Comparison of ENCODE assay signal across 8 mouse cellular contexts in genomic region chr7:113206644-113207470, GRCm38 (mm10). TPM values are rescaled to one million over a fixed set of nuclear protein-coding genes. Genes with fewer than 3 reads are reported as not detected.
DNase-seq lines count a peak whose midpoint lies in the region; ATAC-seq and TF ChIP-seq lines count a peak whose summit lies in the region.

Gene Arntl (plus strand): TSS chr7:113207465.

- ATAC-seq in forebrain, postnatal 0 days: peak; percentile 97
- peak; percentile 98 for ATAC-seq in lung, embryonic 15.5 days (ENCODE audit: borderline replicate concordance, extremely low read depth, low FRiP score, low TSS enrichment)

- WGBS in cerebellum, adult 2 months: under 1% methylated on average over 52 of the region's 52 CpGs
- WGBS in forebrain, postnatal 0 days: under 1% methylated on average over 52 of the region's 52 CpGs
- WGBS in lung, embryonic 15.5 days: under 1% methylated on average over 52 of the region's 52 CpGs

- peak; percentile 100 for DNase-seq in MEL-GATA-1-ER (ENCODE audit: extremely low read depth, low read depth)
- peak; percentile 95 to 100 for DNase-seq in cerebellum, adult 2 months
- peak; percentile 99 for DNase-seq in forebrain, postnatal 0 days
- peak; percentile 95 for DNase-seq in heart, postnatal 4 days
- peak; percentile 98 to 99 for DNase-seq in layer of hippocampus, adult 8-10 months (ENCODE audit: low spot score in 2 of 2)
- peak; percentile 99 for DNase-seq in ovary, adult 18-20 months (ENCODE audit: low spot score)
- DNase-seq in thymus, postnatal 0 days (ENCODE audit: low spot score): peak; percentile 98

- H3K4me3 ChIP-seq in cerebellum, adult 2 months (replicated peaks; ENCODE audit: insufficient read depth, low read depth, low read length): peak within 1 kb of the TSS; percentile 91
- peak within 1 kb of the TSS; percentile 84 for H3K4me3 ChIP-seq in forebrain, postnatal 0 days (ENCODE audit: low read depth, low read length)
- peak within 1 kb of the TSS; percentile 88 for H3K4me3 ChIP-seq in lung, embryonic 15.5 days

- peak within 1 kb of the TSS; percentile 78 for H3K4me2 ChIP-seq in forebrain, postnatal 0 days (ENCODE audit: low read depth)
- H3K4me2 ChIP-seq in lung, embryonic 15.5 days: peak within 1 kb of the TSS; percentile 93

- H3K4me1 ChIP-seq in cerebellum, adult 2 months (ENCODE audit: control insufficient read depth, insufficient read depth, low read length): peaks cover 13% of the 10 kb centered on the region
- H3K4me1 ChIP-seq in forebrain, postnatal 0 days (ENCODE audit: insufficient read depth): 0 out of 2 replicates have a peak, but pooled peaks cover 4% of the 10 kb centered on the region
- peaks cover 15% of the 10 kb centered on the region for H3K4me1 ChIP-seq in lung, embryonic 15.5 days

- peak; percentile 92 for TF ChIP-seq POLR2A in cerebellum, adult 2 months (IDR thresholded peaks at IDR 0.05; ENCODE audit: borderline replicate concordance, insufficient read depth, low read length)

- no peak for TF ChIP-seq CTCF in cerebellum, adult 2 months (IDR thresholded peaks at IDR 0.05; ENCODE audit: borderline replicate concordance, insufficient read depth, low read depth, low read length)
- 0 out of 2 replicates have a peak, but pooled peaks have one; percentile 4 for TF ChIP-seq CTCF in forebrain, postnatal 0 days (IDR thresholded peaks at IDR 0.05; ENCODE audit: low read depth)

- H3K27ac ChIP-seq in cerebellum, adult 2 months (ENCODE audit: insufficient read depth, low read length): peak within 1 kb of the TSS; percentile 96
- peak within 1 kb of the TSS; percentile 89 for H3K27ac ChIP-seq in forebrain, postnatal 0 days (ENCODE audit: low read depth, low read length)
- H3K27ac ChIP-seq in lung, embryonic 15.5 days: peak within 1 kb of the TSS; percentile 88

- peak within 1 kb of the TSS; percentile 77 for H3K9ac ChIP-seq in forebrain, postnatal 0 days
- peak within 1 kb of the TSS; percentile 69 for H3K9ac ChIP-seq in lung, embryonic 15.5 days

- H3K36me3 ChIP-seq in forebrain, postnatal 0 days (ENCODE audit: insufficient read depth): no peaks in the 10 kb centered on the region
- H3K36me3 ChIP-seq in lung, embryonic 15.5 days: no peaks in the 10 kb centered on the region

- H3K9me3 ChIP-seq in forebrain, postnatal 0 days (ENCODE audit: low read length): no peaks in the 10 kb centered on the region
- H3K9me3 ChIP-seq in lung, embryonic 15.5 days: no peaks in the 10 kb centered on the region

- H3K27me3 ChIP-seq in cerebellum, adult 2 months (ENCODE audit: control insufficient read depth, insufficient read depth, low read length): no peaks in the 10 kb centered on the region
- H3K27me3 ChIP-seq in forebrain, postnatal 0 days (ENCODE audit: insufficient read depth, low read length): 0 out of 2 replicates have a peak, but pooled peaks cover 3% of the 10 kb centered on the region
- peaks cover 47% of the 10 kb centered on the region for H3K27me3 ChIP-seq in lung, embryonic 15.5 days

RNA-seq across cellular contexts. Expression of gene Arntl, which starts in this region (rescaled TPM):
- 28.4 and 34.8 TPM in 2 replicates for polyA plus RNA-seq in cerebellum, adult 2 months (2012; rRNA removed)
- total RNA-seq in forebrain, postnatal 0 days (2014; rRNA removed): 31.2 and 32.4 TPM in 2 replicates
- polyA plus RNA-seq in forebrain, postnatal 0 days (2015; fragmentation: Nextera tagmentation; extraction: Ambion mirVana): 18.3 and 20.7 TPM in 2 replicates
- 10 to 100 TPM in 1 of 2 experiments, 1 to 10 TPM in 1; 9.6 to 10.0 TPM for total RNA-seq in heart, postnatal 4 days (2021)
- 10 to 100 TPM; 28.3 to 37.8 (median 31.9) TPM for total RNA-seq in layer of hippocampus, adult 8-10 months (2022)
- polyA plus RNA-seq in lung, embryonic 15.5 days (2015; fragmentation: Nextera tagmentation; extraction: Ambion mirVana): 11.1 and 11.8 TPM in 2 replicates
- 44.0 and 44.4 TPM in 2 replicates for polyA plus RNA-seq in thymus, postnatal 0 days (2015; fragmentation: Nextera tagmentation; extraction: Ambion mirVana)

Comparison
In these comparisons a context has a peak if more than half of its experiments do, and no peak if none do; other contexts are left out.
1. Peak in every context shown above with its lines: DNase-seq, ATAC-seq, H3K4me3 ChIP-seq and H3K27ac ChIP-seq.